Mouse (Mus musculus) liver, embryonic 13.5 days (tissue): ENCODE results near the gene Hcrtr1. TPM values are rescaled to one million over a fixed set of nuclear protein-coding genes. Genes with fewer than 3 reads are reported as not detected.
A peak's percentile ranks its signal among the peaks of the same experiment; 100 is the strongest.

ENCODE experiments used
- ATAC-seq: fragments of 200-750 bp; cut with Nextera tagmentation; 2 replicates; pipeline ENCODE4 v1.8.0; 2017; ENCODE audit warnings: low read depth, mild to moderate bottlenecking, moderate number of reproducible peaks, moderate library complexity
- DNase-seq: peaks from one replicate; pipeline ENCODE4 v3.0.0; 2022
- H3K27ac ChIP-seq: fragments of 300-500 bp; sonication (generic); 2 replicates; pipeline ENCODE4 v1.5.1; 2015; ENCODE audit warnings: moderate library complexity, mild to moderate bottlenecking, inconsistent platforms
- H3K27me3 ChIP-seq: fragments of 300-500 bp; sonication (generic); 2 replicates; pipeline ENCODE4 v1.6.1; 2015; ENCODE audit warnings: mild to moderate bottlenecking, inconsistent platforms
- H3K36me3 ChIP-seq: fragments of 300-500 bp; sonication (generic); 2 replicates; pipeline ENCODE4 v1.6.1; 2015; ENCODE audit warnings: mild to moderate bottlenecking, inconsistent platforms
- H3K4me1 ChIP-seq: fragments of 300-500 bp; sonication (generic); replicated peaks from 2 replicates; pipeline ENCODE4 v1.6.1; 2015; ENCODE audit warnings: inconsistent platforms
- H3K4me2 ChIP-seq: fragments of 300-500 bp; sonication (generic); 2 replicates; pipeline ENCODE4 v1.6.1; 2015; ENCODE audit warnings: inconsistent platforms, mild to moderate bottlenecking, moderate library complexity
- H3K4me3 ChIP-seq: fragments of 300-500 bp; sonication (generic); replicated peaks from 2 replicates; pipeline ENCODE4 v1.5.1; 2015; ENCODE audit warnings: mild to moderate bottlenecking, inconsistent platforms
- H3K9ac ChIP-seq: fragments of 300-500 bp; sonication (generic); 2 replicates; pipeline ENCODE4 v1.6.1; 2015; ENCODE audit warnings: mild to moderate bottlenecking, inconsistent platforms
- H3K9me3 ChIP-seq: fragments of 300-500 bp; sonication (generic); replicated peaks from 2 replicates; pipeline ENCODE4 v1.6.1; 2016; ENCODE audit warnings: inconsistent platforms
- WGBS: fragments of 180-500 bp; shearing (Covaris S2); methylation state at CpG from one replicate; pipeline ENCODE4 v1.1.7; 2015; ENCODE audit not compliant: insufficient replicate concordance; 5-methylcytosine and 5-hydroxymethylcytosine counted together
- polyA plus RNA-seq: library from polyadenylated mRNA; unstranded; fragments of >200 nt; fragmentation: Nextera tagmentation; extraction: Ambion mirVana; gene quantifications from 2 replicates; pipeline ENCODE4 v1.2.1, GENCODE M21; 2015

Gene Hcrtr1
- polyA plus RNA-seq, 1 experiment from 2014 or later: 0.05 TPM

- peaks cover 9% of the 10 kb centered on the region for H3K4me1 ChIP-seq
- H3K9me3 ChIP-seq: 0 out of 2 replicates have a peak, but pooled peaks cover 6% of the 10 kb centered on the region
- no peak for DNase-seq
- ATAC-seq: no peak
- H3K4me3 ChIP-seq: no peak overlapping the region
- H3K9ac ChIP-seq: no peak overlapping the region
- H3K4me2 ChIP-seq: no peak overlapping the region
- no peaks in the 10 kb centered on the region for H3K36me3 ChIP-seq
- H3K27me3 ChIP-seq: peaks cover 18% of the 10 kb centered on the region
- H3K27ac ChIP-seq: no peak overlapping the region
- WGBS: 45% methylated on average over 8 of the region's 8 CpGs
Measured at GRCm38 (mm10) chr4:130101183-130101582, 38.0 kb downstream of the Hcrtr1 start.

GRCm38 (mm10) chr4:130095137-130095536, 44.0 kb downstream of the Hcrtr1 start:
- Histone ChIP-seq H3K27me3 (peaks cover 26% of the 10 kb centered on the region), H3K36me3 (no peaks in the 10 kb centered on the region), H3K9me3 (no peaks in the 10 kb centered on the region), H3K4me2 (no peak overlapping the region), H3K27ac (no peak overlapping the region), H3K9ac (no peak overlapping the region), H3K4me3 (no peak overlapping the region), H3K4me1 (no peaks in the 10 kb centered on the region)
- WGBS: 46% methylated on average over 3 of the region's 3 CpGs
- no peak for DNase-seq
- ATAC-seq: no peak

- Histone ChIP-seq H3K4me1 (no peaks in the 10 kb centered on the region), H3K4me2 (no peak overlapping the region), H3K27me3 (peaks cover 37% of the 10 kb centered on the region), H3K9ac (no peak overlapping the region), H3K9me3 (no peaks in the 10 kb centered on the region), H3K27ac (no peak overlapping the region), H3K4me3 (no peak overlapping the region), H3K36me3 (no peaks in the 10 kb centered on the region)
- 15% methylated on average over 7 of the region's 7 CpGs for whole genome bisulfite sequencing
- DNase-seq (peak; percentile 58), ATAC-seq (no peak)
Measured at GRCm38 (mm10) chr4:130087293-130087692, 51.9 kb downstream of the Hcrtr1 start.

- Histone ChIP-seq H3K36me3 (no peaks in the 10 kb centered on the region), H3K9ac (no peak overlapping the region), H3K27ac (no peak overlapping the region), H3K27me3 (peaks cover 32% of the 10 kb centered on the region), H3K4me1 (no peaks in the 10 kb centered on the region), H3K4me3 (no peak overlapping the region), H3K9me3 (no peaks in the 10 kb centered on the region), H3K4me2 (no peak overlapping the region)
- DNase-seq (no peak), ATAC-seq (no peak)
- 55% methylated on average over 12 of the region's 12 CpGs for WGBS
Measured at GRCm38 (mm10) chr4:130085246-130085820, 53.8 kb downstream of the Hcrtr1 start.

GRCm38 (mm10) chr4:130084331-130084945, 54.7 kb downstream of the Hcrtr1 start:
- Histone ChIP-seq H3K4me3 (no peak overlapping the region), H3K27me3 (peaks cover 30% of the 10 kb centered on the region), H3K9ac (no peak overlapping the region), H3K9me3 (no peaks in the 10 kb centered on the region), H3K4me2 (no peak overlapping the region), H3K27ac (no peak overlapping the region), H3K4me1 (no peaks in the 10 kb centered on the region), H3K36me3 (no peaks in the 10 kb centered on the region)
- 37% methylated on average over 7 of the region's 7 CpGs for WGBS
- ATAC-seq (no peak), DNase-seq (no peak)

- Histone ChIP-seq H3K27ac (no peak overlapping the region), H3K9ac (no peak overlapping the region), H3K4me2 (no peak overlapping the region), H3K4me3 (no peak overlapping the region), H3K9me3 (no peaks in the 10 kb centered on the region), H3K27me3 (peaks cover 36% of the 10 kb centered on the region), H3K36me3 (no peaks in the 10 kb centered on the region), H3K4me1 (no peaks in the 10 kb centered on the region)
- 53% methylated on average over 9 of the region's 9 CpGs for WGBS
- DNase-seq (no peak), ATAC-seq (no peak)
Measured at GRCm38 (mm10) chr4:130082211-130082610, 56.9 kb downstream of the Hcrtr1 start.

GRCm38 (mm10) chr4:130081345-130082190, 57.6 kb downstream of the Hcrtr1 start:
- DNase-seq (no peak), ATAC-seq (no peak)
- no peaks in the 10 kb centered on the region for H3K36me3 ChIP-seq
- no peaks in the 10 kb centered on the region for H3K9me3 ChIP-seq
- H3K27me3 ChIP-seq: peaks cover 39% of the 10 kb centered on the region
- no peak overlapping the region for H3K9ac ChIP-seq
- no peaks in the 10 kb centered on the region for H3K4me1 ChIP-seq
- no peak overlapping the region for H3K4me3 ChIP-seq
- WGBS: 53% methylated on average over 19 of the region's 19 CpGs
- H3K27ac ChIP-seq: no peak overlapping the region
- no peak overlapping the region for H3K4me2 ChIP-seq

Other genes starting within 250 kb of the Hcrtr1 start
- not detected in 2 replicates for gene Spocd1, start 210.1 kb downstream of the Hcrtr1 start, polyA plus RNA-seq
- 0.03 and 0.27 TPM in 2 replicates for gene Adgrb2, start 154.5 kb downstream of the Hcrtr1 start, polyA plus RNA-seq
- gene Col16a1, start 91.5 kb downstream of the Hcrtr1 start, polyA plus RNA-seq: 3.1 and 3.3 TPM in 2 replicates
- gene Pef1, start 36.8 kb downstream of the Hcrtr1 start, polyA plus RNA-seq: 41.0 and 41.3 TPM in 2 replicates
- 32.9 and 34.6 TPM in 2 replicates for gene Tinagl1, start 35.8 kb upstream of the Hcrtr1 start, polyA plus RNA-seq
- gene Gm853, start 83.0 kb upstream of the Hcrtr1 start, polyA plus RNA-seq: not detected in 2 replicates
- gene Serinc2, start 139.8 kb upstream of the Hcrtr1 start, polyA plus RNA-seq: 0.99 and 1.6 TPM in 2 replicates
- 1.5 and 2.8 TPM in 2 replicates for gene Fabp3, start 169.2 kb upstream of the Hcrtr1 start, polyA plus RNA-seq
- gene Gm10570, start 169.3 kb upstream of the Hcrtr1 start, polyA plus RNA-seq: not detected in 2 replicates
- 50.2 and 57.6 TPM in 2 replicates for gene Zcchc17, start 220.6 kb upstream of the Hcrtr1 start, polyA plus RNA-seq
- 94.0 and 96.3 TPM in 2 replicates for gene Snrnp40, start 220.8 kb upstream of the Hcrtr1 start, polyA plus RNA-seq